Mouse (Mus musculus) liver, embryonic 14.5 days (tissue): ENCODE data around the gene Arap1.

ENCODE experiments used
- CTCF ChIP-seq: IDR thresholded peaks from 2 replicates; pipeline ENCODE4 v1.5.1; 2016; ENCODE audit warnings: antibody characterized with exemption, low read depth, control low read depth
- EP300 ChIP-seq: IDR thresholded peaks from 2 replicates; pipeline ENCODE4 v1.6.1; 2016; ENCODE audit warnings: antibody characterized with exemption, low read depth

- TF ChIP-seq CTCF (no peak), EP300 (no peak)
These were observed 15.6 kb upstream of the Arap1 start for GRCm38 (mm10) chr7:101332045-101332831.
